Mouse (Mus musculus) heart, postnatal 0 days (tissue): ENCODE measurements at regions not wholly inside any gene's neighbourhood (a gene's known extent, or its start where the extent isn't known, plus 50 kb on each side); places are given as distances from the start of the nearest gene placed in this dataset.

Experiments
- CTCF ChIP-seq: IDR thresholded peaks from 2 replicates; pipeline ENCODE4 v1.5.1; 2016; ENCODE audit warnings: antibody characterized with exemption, control low read depth, low read depth
- EP300 ChIP-seq: IDR thresholded peaks from 2 replicates; pipeline ENCODE4 v1.6.1; 2016; ENCODE audit warnings: antibody characterized with exemption, low read depth

- TF ChIP-seq EP300 (no peak), CTCF (no peak)
Observed at GRCm38 (mm10) chr3:35353442-35353841, 400.5 kb upstream of the Atp11b start.
